Comparison of ENCODE assay signal across 20 mouse cellular contexts in the genomic region with DNA sequence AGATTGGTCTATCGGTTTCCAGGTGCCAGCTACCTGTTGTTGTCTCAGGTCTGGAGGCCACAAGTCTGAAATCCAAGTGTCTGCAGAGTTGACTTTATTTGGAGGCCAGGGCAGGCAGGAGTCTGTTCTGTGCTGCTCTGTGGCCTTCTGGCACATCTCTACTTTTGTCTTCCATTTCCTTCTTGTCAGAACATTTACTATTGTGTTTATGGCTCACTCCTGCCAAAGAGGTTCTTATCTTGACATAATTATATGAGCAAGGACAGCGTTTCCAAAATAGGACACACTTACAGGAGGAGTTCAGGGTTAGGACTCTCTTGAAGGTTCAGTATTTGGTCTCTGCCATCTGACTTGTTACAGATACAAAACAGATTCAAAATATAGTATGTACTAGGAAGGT. TPM values are rescaled to one million over a fixed set of nuclear protein-coding genes. Genes with fewer than 3 reads are reported as not detected.
A peak's percentile ranks its signal among the peaks of the same experiment; 100 is the strongest.
DNase-seq lines count a peak whose midpoint lies in the region; ATAC-seq lines count a peak whose summit lies in the region.
"Had no signal": no experiment of that assay in that cellular context is flagged by ENCODE, and none has a peak within 500 bp of the region (broad histone marks: within the 10 kb centered on the region; RNA-seq: fewer than 3 reads in every experiment).

No protein-coding gene starts in this region.

- no peaks in the 10 kb centered on the region for H3K27me3 ChIP-seq in heart, embryonic 10.5 days (ENCODE audit: insufficient read depth, poor library complexity, severe bottlenecking)
- no peaks in the 10 kb centered on the region for H3K27me3 ChIP-seq in heart, embryonic 16.5 days (ENCODE audit: control insufficient read depth, insufficient read depth, low read length)
- H3K27me3 ChIP-seq: neural tube, embryonic 13.5 days had no signal

- H3K36me3 ChIP-seq in heart, embryonic 10.5 days, result no peaks in the 10 kb centered on the region
- H3K36me3 ChIP-seq in heart, embryonic 16.5 days (ENCODE audit: control insufficient read depth, insufficient read depth), result no peaks in the 10 kb centered on the region
- H3K36me3 ChIP-seq: neural tube, embryonic 13.5 days had no signal

- H3K9me3 ChIP-seq in heart, embryonic 10.5 days, result no peaks in the 10 kb centered on the region
- no peaks in the 10 kb centered on the region for H3K9me3 ChIP-seq in heart, embryonic 16.5 days (replicated peaks; ENCODE audit: control insufficient read depth, low read length)
- H3K9me3 ChIP-seq: neural tube, embryonic 13.5 days had no signal

- 59% methylated on average over 2 of the region's 2 CpGs for WGBS in heart, embryonic 10.5 days
- WGBS in heart, embryonic 16.5 days, result 33% methylated on average over 2 of the region's 2 CpGs

- no peak overlapping the region for H3K4me3 ChIP-seq in heart, embryonic 10.5 days
- no peak overlapping the region for H3K4me3 ChIP-seq in heart, embryonic 16.5 days (ENCODE audit: low read length)
- H3K4me3 ChIP-seq: erythroblast, embryonic 14.5 days; neural tube, embryonic 13.5 days had no signal

- H3K27ac ChIP-seq in heart, embryonic 10.5 days, result peak overlapping the region; percentile 31; the same call in 1 of the 2 replicates
- H3K27ac ChIP-seq in heart, embryonic 16.5 days (ENCODE audit: low read length), result peak overlapping the region; percentile 79
- H3K27ac ChIP-seq: hindbrain, embryonic 14.5 days; macrophage; neural tube, embryonic 13.5 days had no signal

- H3K9ac ChIP-seq in heart, embryonic 16.5 days (ENCODE audit: low read length), result no peak overlapping the region
- H3K9ac ChIP-seq: forebrain, postnatal 0 days; hindbrain, embryonic 14.5 days; neural tube, embryonic 13.5 days had no signal

- peaks cover 62% of the 10 kb centered on the region for H3K4me1 ChIP-seq in heart, embryonic 10.5 days
- peaks cover 42% of the 10 kb centered on the region for H3K4me1 ChIP-seq in heart, embryonic 16.5 days (ENCODE audit: control insufficient read depth, insufficient read depth, low read length)

- peak overlapping the region; percentile 7 for H3K4me2 ChIP-seq in heart, embryonic 16.5 days (ENCODE audit: low read depth, low read length)
- H3K4me2 ChIP-seq: hindbrain, embryonic 14.5 days; liver, embryonic 11.5 days; midbrain, embryonic 11.5 days; neural tube, embryonic 13.5 days had no signal

- peak; percentile 30 for DNase-seq in heart, adult 8-10 months (ENCODE audit: low spot score)
- no peak for DNase-seq in heart, postnatal 4 days
- peak; percentile 19 for DNase-seq in lung, postnatal 25 days (ENCODE audit: low spot score)
- DNase-seq in lung, postnatal 10 days, result no peak
- DNase-seq in heart, embryonic 10.5 days (ENCODE audit: low spot score), result no peak
- DNase-seq in spleen, postnatal 4 days (ENCODE audit: low spot score in 2 of 2), result no peak
- DNase-seq: cerebellum, adult 8-10 months; forebrain, postnatal 0 days; kidney, adult 2 months; kidney, postnatal 36 days; left cerebral cortex, postnatal 4 days; thymus, postnatal 4 days had no signal

- ATAC-seq in heart, embryonic 16.5 days (replicated peaks; ENCODE audit: extremely low read depth, insufficient read depth, low FRiP score), result peak; percentile 41
- no peak for ATAC-seq in cerebellum, adult (ENCODE audit: insufficient number of reproducible peaks, low FRiP score, low TSS enrichment)
- ATAC-seq: forebrain, postnatal 0 days had no signal

RNA-seq across cellular contexts. Expression of a gene that starts 30.0 kb away (rescaled TPM):
- total RNA-seq in heart, adult 8-10 months (2022), result 10 to 100 TPM; 34.8 to 57.6 (median 51.3) TPM
- 10 to 100 TPM; 70.0 to 72.5 TPM for total RNA-seq in heart, postnatal 4 days (2021)
- 27.6 and 31.6 TPM in 2 replicates for polyA plus RNA-seq in heart, embryonic 10.5 days (2016; fragmentation: Nextera tagmentation; extraction: Ambion mirVana)
- polyA plus RNA-seq in heart, embryonic 16.5 days (2015; fragmentation: Nextera tagmentation; extraction: Ambion mirVana), result 18.0 and 18.5 TPM in 2 replicates

Comparison
In these comparisons a context has a peak if more than half of its experiments do, and no peak if none do; other contexts are left out.
1. DNase-seq: peak in heart, adult 8-10 months (single experiment) and lung, postnatal 25 days (single experiment); none in heart, postnatal 4 days (single experiment), lung, postnatal 10 days (single experiment), heart, embryonic 10.5 days (single experiment) and spleen, postnatal 4 days (0 of 2).